Mouse (Mus musculus): ENCODE measurements around the gene Tmeff1. TPM values are rescaled to one million over a fixed set of nuclear protein-coding genes. Genes with fewer than 3 reads are reported as not detected.
A peak's percentile ranks its signal among the peaks of the same experiment; 100 is the strongest.

Gene Tmeff1
- total RNA-seq, 2 experiments from 2014 or later = 172 TPM

DNA sequence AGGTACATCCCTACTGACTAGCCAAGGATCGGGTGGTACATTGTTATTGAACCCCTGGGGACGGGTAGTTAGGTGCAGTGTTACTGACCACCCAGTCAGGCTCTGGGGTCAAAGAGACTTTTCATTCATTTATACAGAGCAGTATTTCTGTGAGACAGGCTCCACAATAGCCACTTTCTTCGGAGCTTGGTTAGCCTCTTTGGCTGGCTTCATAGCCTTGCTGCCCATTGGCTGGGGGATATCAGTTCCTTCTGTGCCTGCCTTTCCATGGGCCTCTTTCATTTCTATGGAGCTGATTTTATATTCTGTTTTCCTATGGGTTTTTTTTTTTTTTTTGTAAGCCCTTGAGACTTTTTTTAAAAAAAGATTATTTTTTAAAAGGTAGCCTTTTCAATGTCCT lies 20.7 kb downstream of the Tmeff1 start:
- no peak for DNase-seq (ENCODE audit: extremely low spot score in 1 of 2, low spot score in 2 of 2)
- intact Hi-C loops (cut with DNase I) = no loop called here

DNA sequence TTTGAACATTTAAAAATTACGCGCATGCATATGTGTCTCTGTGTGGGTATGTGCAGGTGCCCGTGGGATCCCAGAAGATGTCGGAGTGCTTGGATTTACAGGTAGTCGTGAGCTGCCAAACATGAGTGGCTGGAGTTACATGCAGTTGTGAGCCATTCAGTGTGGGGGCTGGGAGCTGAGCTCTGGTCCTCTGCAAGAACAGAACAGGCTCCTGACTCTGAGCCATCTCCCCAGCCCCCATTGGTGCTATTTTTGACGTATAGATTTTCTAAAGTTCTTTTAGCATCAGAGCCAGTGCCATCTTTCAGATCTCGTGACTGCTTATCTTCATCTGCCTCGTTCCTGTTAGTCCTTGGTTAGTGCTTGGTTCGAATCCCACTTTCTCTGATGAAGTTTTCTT lies 24.5 kb downstream of the Tmeff1 start:
- intact Hi-C loops (cut with DNase I) = no loop called here
- DNase-seq (ENCODE audit: extremely low spot score in 1 of 2, low spot score in 2 of 2) = peak in 1 of 2 experiments; percentile 47

DNA sequence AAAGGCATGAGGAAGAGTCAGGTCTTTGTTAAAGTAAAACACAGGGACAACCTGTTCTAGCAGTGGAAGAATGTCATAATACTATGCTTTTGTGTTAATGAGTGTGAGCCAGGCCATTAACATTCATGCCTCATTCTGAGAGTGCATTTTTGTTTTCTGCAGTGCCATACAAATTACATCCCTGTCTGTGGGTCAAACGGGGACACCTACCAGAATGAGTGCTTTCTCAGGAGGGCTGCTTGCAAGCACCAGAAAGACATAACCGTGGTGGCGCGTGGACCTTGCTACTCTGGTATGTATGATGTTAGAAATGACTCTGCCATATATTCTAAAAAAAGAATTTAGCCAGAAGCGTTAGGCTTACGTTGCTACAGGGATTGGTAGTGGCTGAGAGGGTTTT lies 25.3 kb downstream of the Tmeff1 start:
- no peak for DNase-seq (ENCODE audit: extremely low spot score in 1 of 2, low spot score in 2 of 2)
- intact Hi-C loops (cut with DNase I) = no loop called here

DNA sequence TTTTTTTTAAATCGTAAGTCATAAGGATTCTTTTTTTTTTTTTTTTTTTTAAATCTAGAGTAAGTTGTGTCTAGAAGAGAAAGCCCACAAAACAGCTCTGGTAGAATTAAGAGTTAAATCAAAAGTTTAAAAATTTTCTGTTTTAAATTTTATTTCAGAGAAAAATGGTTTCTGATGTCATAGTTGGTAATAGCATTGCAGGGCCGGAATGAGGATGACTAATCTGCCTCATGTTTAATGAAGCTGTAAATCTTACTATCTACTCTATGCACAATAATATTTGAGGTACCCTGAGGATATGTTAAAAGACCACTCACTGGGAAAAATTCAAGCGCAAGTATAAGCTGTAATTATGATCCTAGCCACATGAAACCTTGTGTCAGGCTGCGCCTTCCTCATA lies 30.5 kb downstream of the Tmeff1 start:
- intact Hi-C loops (cut with DNase I) = no loop called here

DNA sequence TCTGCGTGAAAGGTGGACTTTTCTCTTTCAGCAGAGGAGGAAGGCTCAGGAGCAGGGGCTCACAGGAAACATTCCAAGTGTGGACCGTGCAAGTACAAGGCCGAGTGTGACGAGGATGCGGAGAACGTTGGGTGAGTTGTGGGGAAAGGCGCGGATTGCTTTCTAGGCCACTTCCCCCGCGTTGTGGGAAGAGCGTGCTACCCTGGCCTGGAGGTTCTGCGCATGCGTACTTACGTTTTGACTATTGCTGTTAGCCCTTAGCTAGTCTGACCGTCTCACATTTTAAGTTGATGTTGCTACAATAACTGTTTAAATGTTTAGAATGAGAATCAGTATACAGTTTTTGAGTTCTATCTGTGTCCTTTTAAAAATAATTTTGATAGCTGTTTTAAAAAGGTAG lies 32.2 kb downstream of the Tmeff1 start:
- no peak for DNase-seq (ENCODE audit: extremely low spot score in 1 of 2, low spot score in 2 of 2)

More for the DNA sequence above, 30.5 kb downstream of the Tmeff1 start:
- DNase-seq (ENCODE audit: extremely low spot score in 1 of 2, low spot score in 2 of 2) = no peak

DNA sequence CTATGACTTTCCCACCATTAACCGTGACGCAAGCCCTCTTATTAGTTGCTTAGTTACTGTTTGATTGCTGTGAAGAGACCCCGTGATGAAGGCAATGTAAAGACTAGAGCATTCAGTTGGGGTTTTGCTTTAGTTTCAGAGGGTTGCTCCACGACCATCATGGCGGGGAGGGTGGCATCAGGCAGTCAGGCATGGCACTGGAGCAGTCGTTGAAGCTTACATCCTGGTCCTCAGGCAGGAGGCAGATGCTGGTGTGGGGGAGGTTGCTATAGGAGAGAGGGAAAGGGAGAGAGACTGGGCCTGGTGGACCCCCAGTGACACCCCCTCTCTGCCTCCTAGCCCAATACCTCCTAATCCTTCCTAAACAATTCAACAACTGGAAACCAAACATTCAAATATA lies 35.1 kb downstream of the Tmeff1 start:
- intact Hi-C loops (cut with DNase I) = no loop called here
- no peak for DNase-seq (ENCODE audit: extremely low spot score in 1 of 2, low spot score in 2 of 2)

More for the DNA sequence above, 32.2 kb downstream of the Tmeff1 start:
- intact Hi-C loops (cut with DNase I) = no loop called here

DNA sequence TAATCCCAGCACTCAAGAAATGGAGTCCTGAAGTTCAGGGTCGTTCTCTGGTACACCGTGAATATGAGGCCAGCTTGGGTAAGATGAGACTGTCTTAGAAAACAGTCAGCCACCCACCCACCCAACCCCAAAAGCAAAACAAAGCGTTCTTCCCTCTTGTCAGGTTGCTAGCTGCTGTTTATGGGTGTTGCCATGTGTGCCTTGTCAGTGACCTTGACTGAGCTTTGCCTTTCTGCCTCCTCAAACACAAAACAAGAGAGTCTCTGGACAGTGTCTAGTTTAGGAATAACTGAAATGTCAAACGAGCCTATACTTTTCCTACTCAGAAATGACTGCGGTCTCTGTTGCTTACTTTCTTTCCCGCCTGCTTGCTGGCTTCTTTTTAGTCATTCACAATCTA lies 37.3 kb downstream of the Tmeff1 start:
- no peak for DNase-seq (ENCODE audit: extremely low spot score in 1 of 2, low spot score in 2 of 2)
- intact Hi-C loops (cut with DNase I) = no loop called here

DNA sequence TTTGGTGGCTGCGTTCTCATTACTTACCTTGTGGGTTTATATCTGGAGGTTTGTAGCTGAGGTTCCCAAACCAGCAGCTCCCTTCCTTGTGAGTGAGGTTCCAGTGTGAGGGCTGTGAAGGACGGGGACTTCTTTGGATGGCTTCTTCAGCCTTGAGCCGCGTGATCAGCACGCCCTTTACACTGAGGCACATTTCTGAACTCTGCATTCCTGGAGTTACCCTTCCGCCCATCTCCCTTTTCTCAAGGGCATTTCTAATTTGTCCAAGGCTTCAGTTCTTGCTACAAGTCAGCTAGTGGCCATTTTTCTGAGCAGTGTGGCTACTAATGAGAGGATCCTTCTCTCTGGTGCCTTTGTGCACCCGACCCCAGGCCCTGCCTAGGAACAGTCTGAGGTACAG lies 38.0 kb downstream of the Tmeff1 start:
- no peak for DNase-seq (ENCODE audit: extremely low spot score in 1 of 2, low spot score in 2 of 2)
- intact Hi-C loops (cut with DNase I) = no loop called here

DNA sequence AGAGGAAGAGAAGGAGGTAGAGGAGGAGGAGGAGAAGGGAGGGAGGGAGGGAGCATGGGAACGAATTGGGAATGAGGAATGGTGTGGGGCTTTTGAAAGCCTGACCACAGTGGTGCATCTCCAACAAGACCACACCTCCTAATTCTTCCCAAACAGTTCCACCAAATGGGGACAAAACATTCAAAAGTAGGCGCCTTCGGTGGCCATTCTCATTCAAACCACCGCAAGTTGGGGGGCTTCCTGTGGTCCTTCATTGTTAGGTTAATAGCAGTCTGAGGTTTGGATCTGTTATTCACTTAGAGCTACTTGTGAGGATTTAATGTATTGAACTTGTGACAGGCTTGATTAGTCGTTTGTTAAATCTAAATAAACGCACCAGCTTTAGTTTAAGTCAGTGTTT lies 40.0 kb downstream of the Tmeff1 start:
- DNase-seq (ENCODE audit: extremely low spot score in 1 of 2, low spot score in 2 of 2) = no peak
- intact Hi-C loops (cut with DNase I) = no loop called here

DNA sequence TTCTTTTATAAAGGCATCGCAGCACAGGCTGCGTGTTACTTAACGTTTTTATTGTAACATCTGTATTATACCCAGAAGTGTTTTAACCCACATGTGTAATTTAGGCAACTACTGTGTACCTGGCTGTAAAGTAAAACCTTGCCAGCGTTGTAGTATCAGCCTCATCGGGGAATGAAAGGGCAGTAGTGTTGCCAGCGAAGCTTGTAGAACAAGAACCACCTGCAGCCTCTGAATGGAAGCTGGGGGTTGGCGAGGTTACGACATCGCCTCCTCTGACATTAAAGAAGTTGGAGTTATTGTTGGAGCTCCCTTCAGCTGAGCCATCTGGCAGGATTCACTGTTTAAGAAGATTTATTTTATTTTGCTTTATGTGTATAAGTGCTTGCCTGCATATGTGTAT lies 40.9 kb downstream of the Tmeff1 start:
- peak in 1 of 2 experiments; percentile 7 for DNase-seq (ENCODE audit: extremely low spot score in 1 of 2, low spot score in 2 of 2)
- intact Hi-C loops (cut with DNase I) = no loop called here

DNA sequence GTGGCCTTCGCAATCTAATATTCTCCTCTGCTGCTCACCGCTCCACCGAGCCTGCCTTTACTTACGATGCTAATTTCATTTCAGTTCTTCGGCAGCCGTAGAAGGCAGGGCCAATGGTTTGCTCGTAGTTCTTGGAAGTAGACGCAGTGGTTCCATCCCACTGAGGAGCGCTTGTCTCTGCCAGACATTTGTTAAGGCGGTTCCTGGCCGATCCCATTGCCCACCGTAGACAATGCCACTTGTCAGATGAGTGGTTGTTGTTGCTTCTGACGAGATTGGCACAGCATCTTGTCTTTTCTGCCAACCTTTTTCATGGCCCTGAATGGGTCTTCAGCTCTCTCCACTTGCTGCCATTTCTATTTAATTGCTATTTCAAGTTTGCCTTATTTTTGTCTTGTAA lies 44.5 kb downstream of the Tmeff1 start:
- intact Hi-C loops (cut with DNase I) = no loop called here
- DNase-seq (ENCODE audit: extremely low spot score in 1 of 2, low spot score in 2 of 2) = peak in 1 of 2 experiments; percentile 40

DNA sequence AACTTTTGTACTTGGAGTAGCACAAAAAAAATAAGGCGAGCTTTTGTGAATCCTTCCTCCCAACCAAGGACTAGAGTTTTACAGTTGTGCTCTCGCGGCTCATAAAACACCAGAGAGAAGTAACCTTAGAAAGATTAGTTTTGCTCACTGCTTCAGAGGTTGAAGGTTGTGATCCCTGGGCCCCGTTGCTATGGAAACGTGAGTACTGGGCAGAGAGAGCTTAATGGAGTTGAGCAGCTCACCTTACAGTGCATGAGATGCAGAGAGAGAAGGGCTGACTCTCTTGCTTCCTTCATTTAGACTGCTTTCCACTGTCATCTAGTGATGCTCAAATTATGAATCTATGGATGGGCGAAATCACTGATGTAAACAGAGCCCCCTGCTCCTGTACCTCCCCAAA lies 48.6 kb downstream of the Tmeff1 start:
- intact Hi-C loops (cut with DNase I) = no loop called here

DNA sequence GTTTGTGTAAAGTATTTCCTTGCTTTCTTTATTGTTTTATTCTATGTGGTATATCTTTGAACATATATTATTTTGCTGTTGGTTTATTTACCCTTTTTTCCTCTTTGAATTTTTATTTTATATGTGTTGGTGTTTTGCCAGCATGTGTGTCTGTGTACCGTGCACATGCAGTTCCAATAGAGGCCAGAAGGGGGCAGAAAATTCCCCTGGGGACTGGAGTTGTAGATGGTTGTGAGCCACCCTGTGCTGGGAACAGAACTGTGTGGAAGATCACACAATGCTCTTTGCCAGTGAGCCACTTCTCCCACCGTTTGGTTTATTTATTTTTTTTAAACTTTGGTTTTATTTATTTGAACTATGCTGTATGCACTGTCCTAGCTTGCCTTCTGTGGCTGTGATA lies 49.1 kb downstream of the Tmeff1 start:
- intact Hi-C loops (cut with DNase I) = no loop called here
- no peak for DNase-seq (ENCODE audit: extremely low spot score in 1 of 2, low spot score in 2 of 2)

More for the DNA sequence above, 48.6 kb downstream of the Tmeff1 start:
- DNase-seq (ENCODE audit: extremely low spot score in 1 of 2, low spot score in 2 of 2) = no peak

DNA sequence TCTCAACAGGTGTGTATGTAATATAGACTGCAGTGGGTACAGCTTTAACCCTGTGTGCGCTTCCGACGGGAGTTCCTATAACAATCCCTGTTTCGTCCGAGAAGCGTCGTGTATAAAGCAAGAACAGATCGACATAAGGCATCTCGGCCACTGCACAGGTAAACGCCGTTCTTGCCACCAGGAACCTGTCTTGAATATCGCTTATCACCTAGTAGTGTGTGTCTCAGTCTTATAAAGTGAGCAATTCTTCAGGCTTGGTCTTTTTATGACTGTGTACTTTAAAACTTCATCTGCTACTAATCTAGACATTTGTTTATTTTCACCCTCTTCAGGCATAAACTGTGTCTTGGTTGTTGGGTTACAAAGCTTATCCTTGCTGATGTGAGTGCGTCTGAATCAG lies 51.9 kb downstream of the Tmeff1 start:
- intact Hi-C loops (cut with DNase I) = no loop called here
- no peak for DNase-seq (ENCODE audit: extremely low spot score in 1 of 2, low spot score in 2 of 2)

DNA sequence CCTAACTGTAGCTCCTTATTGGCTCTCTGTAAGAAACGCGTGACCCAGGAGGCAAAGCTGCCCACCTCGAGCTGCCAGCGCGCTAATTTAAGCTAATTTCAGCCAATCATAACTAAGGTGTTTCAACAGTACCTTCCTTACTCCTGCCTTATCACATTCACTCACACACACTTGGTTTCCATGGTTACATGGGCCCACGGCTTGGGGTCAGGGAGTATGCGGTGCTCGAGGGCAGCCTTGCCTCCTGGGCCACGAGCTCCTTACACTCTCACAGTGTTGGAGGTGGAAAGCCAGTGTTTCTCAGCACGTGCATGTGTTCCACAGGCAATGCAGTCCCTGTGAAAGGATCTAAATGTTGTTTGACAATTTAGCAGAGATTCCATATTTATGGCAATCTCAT lies 53.2 kb downstream of the Tmeff1 start:
- no peak for DNase-seq (ENCODE audit: extremely low spot score in 1 of 2, low spot score in 2 of 2)
- intact Hi-C loops (cut with DNase I) = no loop called here

DNA sequence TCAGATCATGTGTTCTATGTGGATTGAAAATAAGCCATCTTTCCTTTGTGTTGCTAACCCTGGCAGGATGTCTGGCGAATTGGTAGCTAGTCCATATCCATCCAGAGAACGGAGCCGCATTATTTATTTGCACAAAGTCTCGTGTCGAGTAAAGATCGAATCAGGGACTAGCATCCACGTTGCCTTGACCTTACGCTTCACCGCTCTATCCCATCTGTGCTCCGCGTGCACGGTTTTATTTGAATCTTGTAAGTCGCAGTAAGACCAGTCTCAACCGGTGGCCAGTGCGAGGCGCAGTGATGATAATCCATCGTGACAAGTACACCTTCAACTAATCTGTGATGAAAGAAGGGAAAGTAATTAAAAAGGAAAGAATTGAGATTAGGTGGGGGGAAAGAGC lies 54.5 kb downstream of the Tmeff1 start:
- no peak for DNase-seq (ENCODE audit: extremely low spot score in 1 of 2, low spot score in 2 of 2)
- intact Hi-C loops (cut with DNase I) = no loop called here

DNA sequence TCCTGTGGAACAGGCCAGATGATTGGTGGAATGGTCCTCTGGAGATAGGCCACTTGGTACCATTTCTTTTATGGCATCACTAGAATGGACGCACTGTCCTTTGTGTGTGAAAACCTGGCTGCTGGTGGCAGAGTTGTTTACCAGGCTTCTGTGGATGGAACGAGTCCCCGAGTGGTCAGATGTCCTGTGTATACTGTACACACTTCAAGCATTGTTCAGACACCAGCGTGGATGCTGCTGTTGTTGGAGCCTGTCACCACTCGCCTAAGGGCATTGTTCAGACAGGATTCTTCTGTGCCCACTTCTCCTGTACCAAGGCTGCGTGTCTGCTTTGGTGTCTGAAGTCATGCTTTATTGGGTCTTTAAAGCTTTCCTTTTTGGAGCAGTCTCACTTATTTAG lies 58.8 kb downstream of the Tmeff1 start:
- intact Hi-C loops (cut with DNase I) = no loop called here
- no peak for DNase-seq (ENCODE audit: extremely low spot score in 1 of 2, low spot score in 2 of 2)

DNA sequence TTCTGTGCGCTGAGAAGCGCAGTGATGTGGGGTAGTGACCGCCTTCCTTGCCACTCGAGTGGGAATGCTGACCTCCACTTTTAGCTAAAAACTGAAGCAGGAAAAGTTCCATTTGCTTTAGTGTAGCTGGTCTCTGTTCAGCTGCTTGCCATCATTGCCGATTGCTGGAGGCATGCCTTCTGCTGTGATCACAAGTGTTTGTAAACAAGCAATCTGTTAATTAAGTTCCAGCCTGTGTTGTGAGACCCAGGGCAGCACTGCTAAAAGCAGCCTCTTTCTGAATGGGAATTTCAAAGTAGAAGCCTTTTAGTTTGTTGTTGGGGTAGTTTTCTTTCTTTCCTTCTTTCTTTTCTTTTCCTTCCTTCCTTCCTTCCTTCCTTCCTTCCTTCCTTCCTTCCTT lies 61.2 kb downstream of the Tmeff1 start:
- intact Hi-C loops (cut with DNase I) = no loop called here
- no peak for DNase-seq (ENCODE audit: extremely low spot score in 1 of 2, low spot score in 2 of 2)

DNA sequence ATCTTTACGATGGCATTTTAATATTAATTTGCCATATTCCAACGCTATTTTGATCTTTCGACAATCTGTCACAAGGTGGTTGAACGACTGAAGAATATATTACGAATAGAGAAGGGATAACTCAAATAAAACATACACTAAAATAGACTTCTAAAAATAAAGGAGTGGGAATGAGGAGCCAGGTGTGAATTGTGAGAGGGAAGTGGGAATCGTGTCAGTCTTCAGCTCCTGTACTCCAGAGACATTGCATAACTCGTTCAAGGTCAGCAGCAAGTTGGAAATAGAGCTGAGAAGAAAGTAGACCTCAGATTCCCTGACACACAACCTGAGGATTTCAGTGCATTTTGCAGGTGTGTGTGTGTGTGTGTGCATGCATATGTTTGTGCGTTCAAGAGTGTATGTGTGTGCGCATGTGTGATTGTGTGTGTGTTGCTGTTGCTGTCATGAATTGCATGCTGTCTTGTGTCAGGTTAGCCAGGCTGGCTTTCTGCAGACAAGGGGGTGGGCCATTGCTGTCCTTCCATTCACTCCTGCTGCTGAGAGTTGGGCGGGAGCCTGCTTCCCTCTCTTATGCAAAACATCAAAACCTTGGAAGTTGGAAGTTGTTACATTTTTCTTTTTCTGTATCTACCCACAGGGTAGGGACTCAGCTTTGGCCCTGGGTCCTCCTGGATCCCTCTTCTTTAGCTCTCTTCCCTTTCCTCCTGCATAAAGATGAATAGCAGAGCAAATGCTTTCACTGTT lies 65.8 kb downstream of the Tmeff1 start:
- DNase-seq (ENCODE audit: extremely low spot score in 1 of 2, low spot score in 2 of 2) = no peak
- intact Hi-C loops (cut with DNase I) = no loop called here

DNA sequence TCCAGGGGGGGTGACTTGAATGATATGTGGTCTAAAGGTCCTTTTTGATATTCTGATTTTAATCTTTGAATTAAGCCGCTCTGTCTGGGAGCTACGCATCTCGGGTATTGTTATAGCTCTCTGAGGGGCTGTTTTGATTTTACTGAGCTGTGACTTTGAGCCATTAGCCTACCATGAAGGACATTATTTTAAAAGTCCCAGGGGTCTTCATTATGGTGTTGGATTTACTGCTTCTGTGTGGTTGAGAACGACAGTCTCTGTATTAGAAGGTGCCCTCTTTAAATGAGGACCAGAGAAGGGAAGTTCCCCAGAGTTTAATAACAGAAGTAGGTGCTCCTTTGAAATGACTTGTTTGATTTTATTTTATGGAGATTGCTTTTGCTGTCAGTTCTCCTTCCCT lies 69.1 kb downstream of the Tmeff1 start:
- intact Hi-C loops (cut with DNase I) = no loop called here
- DNase-seq (ENCODE audit: extremely low spot score in 1 of 2, low spot score in 2 of 2) = no peak

DNA sequence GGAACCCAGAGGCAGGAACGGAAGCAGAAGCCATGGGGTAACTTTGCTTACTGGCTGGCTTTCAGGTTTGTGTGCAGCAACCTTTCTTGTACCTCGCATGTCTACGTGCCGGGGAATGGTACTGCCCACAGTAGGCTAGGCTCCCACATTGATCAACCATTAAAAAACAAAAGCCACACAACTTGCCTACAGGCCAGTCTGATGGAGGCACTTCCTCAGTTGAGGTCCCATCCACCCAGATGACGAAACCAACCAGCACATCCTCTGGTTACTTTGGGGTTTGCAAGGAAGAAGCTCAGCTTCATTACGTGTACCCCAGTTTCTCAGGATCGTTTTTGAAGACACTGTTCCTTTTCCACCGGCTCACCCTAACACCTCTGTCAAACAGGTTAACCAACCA lies 71.6 kb downstream of the Tmeff1 start:
- DNase-seq (ENCODE audit: extremely low spot score in 1 of 2, low spot score in 2 of 2) = no peak
- intact Hi-C loops (cut with DNase I) = no loop called here
